Mouse (Mus musculus): ENCODE measurements around the gene Gm7682. TPM values are rescaled to one million over a fixed set of nuclear protein-coding genes. Genes with fewer than 3 reads are reported as not detected.
"Not testable (repeated sequence)": the region's sequence is repeated elsewhere in the genome, so short reads cannot be mapped to it uniquely, and the experiment has no call there.

Gene Gm7682
- not detected in 2 replicates for polyA plus RNA-seq (2015; fragmentation: Nextera tagmentation; extraction: Ambion mirVana)

- H3K4me3 ChIP-seq (ENCODE audit: low read depth, low read length); H3K36me3 ChIP-seq (ENCODE audit: control insufficient read depth, insufficient read depth, low read length); H3K9ac ChIP-seq (ENCODE audit: low read depth, low read length); H3K9me3 ChIP-seq (replicated peaks; ENCODE audit: control insufficient read depth, low read length, poor library complexity, severe bottlenecking); H3K4me2 ChIP-seq (ENCODE audit: low read length); ATAC-seq; H3K27me3 ChIP-seq (ENCODE audit: control insufficient read depth, insufficient read depth, low read depth, low read length); H3K27ac ChIP-seq (ENCODE audit: low read length); H3K4me1 ChIP-seq (ENCODE audit: control insufficient read depth, insufficient read depth, low read length): not testable (repeated sequence)
- no CpG with 5 or more reads among the region's 3 CpGs for WGBS
Measured at GRCm38 (mm10) chr5:94445484-94445883, at the start of gene Gm7682. TSS of gene Gm7682 (plus strand) at chr5:94445784.

Other genes with a start within 250 kb of the Gm7682 start
- not detected in 2 replicates for gene Gm3106, start 227.8 kb upstream of the Gm7682 start, polyA plus RNA-seq (2015; fragmentation: Nextera tagmentation; extraction: Ambion mirVana)
- gene A430089I19Rik, start 139.0 kb upstream of the Gm7682 start, polyA plus RNA-seq (2015; fragmentation: Nextera tagmentation; extraction: Ambion mirVana) = not detected in 2 replicates
- not detected in 2 replicates for gene Gm6502, start 131.3 kb upstream of the Gm7682 start, polyA plus RNA-seq (2015; fragmentation: Nextera tagmentation; extraction: Ambion mirVana)
- gene AA792892, start 106.0 kb upstream of the Gm7682 start, polyA plus RNA-seq (2015; fragmentation: Nextera tagmentation; extraction: Ambion mirVana) = not detected in 2 replicates
- not detected in 2 replicates for gene Gm3139, start 80.5 kb downstream of the Gm7682 start, polyA plus RNA-seq (2015; fragmentation: Nextera tagmentation; extraction: Ambion mirVana)
- gene Gm3147, start 170.6 kb downstream of the Gm7682 start, polyA plus RNA-seq (2015; fragmentation: Nextera tagmentation; extraction: Ambion mirVana) = not detected in 2 replicates
- not detected in 2 replicates for gene Gm6509, start 178.2 kb downstream of the Gm7682 start, polyA plus RNA-seq (2015; fragmentation: Nextera tagmentation; extraction: Ambion mirVana)
- gene Gm6205, start 202.6 kb downstream of the Gm7682 start, polyA plus RNA-seq (2015; fragmentation: Nextera tagmentation; extraction: Ambion mirVana) = not detected in 2 replicates